Mouse (Mus musculus) lung, adult 18-20 months (tissue): ENCODE measurements around the gene Tmem135.
A peak's percentile ranks its signal among the peaks of the same experiment; 100 is the strongest.

Experiments used
- DNase-seq, 2 experiments: peaks; one replicate each; pipeline ENCODE4 v3.0.0; 2022; ENCODE audit warnings: mixed read lengths in 2 of 2

Gene Tmem135

GRCm38 (mm10) chr7:89242565-89242964 lies 161.5 kb downstream of the Tmem135 start:
- no peak for DNase-seq

GRCm38 (mm10) chr7:89242143-89242542 lies 161.9 kb downstream of the Tmem135 start:
- no peak for DNase-seq

- DNase-seq = no peak
Observed at GRCm38 (mm10) chr7:89239592-89239991, 164.4 kb downstream of the Tmem135 start.

- no peak for DNase-seq
Observed at GRCm38 (mm10) chr7:89236592-89236991, 167.4 kb downstream of the Tmem135 start.

GRCm38 (mm10) chr7:89235974-89236507 lies 168.0 kb downstream of the Tmem135 start:
- DNase-seq = no peak

GRCm38 (mm10) chr7:89232499-89233145 lies 171.4 kb downstream of the Tmem135 start:
- DNase-seq = no peak

- no peak for DNase-seq
Observed at GRCm38 (mm10) chr7:89231200-89231790, 172.7 kb downstream of the Tmem135 start.

- DNase-seq = no peak
Observed at GRCm38 (mm10) chr7:89222609-89223008, 181.4 kb downstream of the Tmem135 start.

GRCm38 (mm10) chr7:89216628-89217027 lies 187.4 kb downstream of the Tmem135 start:
- DNase-seq = no peak

- DNase-seq = no peak
Observed at GRCm38 (mm10) chr7:89216118-89216517, 187.9 kb downstream of the Tmem135 start.

- no peak for DNase-seq
Observed at GRCm38 (mm10) chr7:89215714-89216113, 188.3 kb downstream of the Tmem135 start.

GRCm38 (mm10) chr7:89210506-89210905 lies 193.5 kb downstream of the Tmem135 start:
- no peak for DNase-seq

GRCm38 (mm10) chr7:89206165-89206564 lies 197.9 kb downstream of the Tmem135 start:
- DNase-seq = no peak

- no peak for DNase-seq
Observed at GRCm38 (mm10) chr7:89205402-89205801, 198.6 kb downstream of the Tmem135 start.

GRCm38 (mm10) chr7:89203144-89203543 lies 200.9 kb downstream of the Tmem135 start:
- DNase-seq = no peak

- no peak for DNase-seq
Observed at GRCm38 (mm10) chr7:89201954-89202353, 202.1 kb downstream of the Tmem135 start.

- no peak for DNase-seq
Observed at GRCm38 (mm10) chr7:89198499-89198898, 205.5 kb downstream of the Tmem135 start.

GRCm38 (mm10) chr7:89193459-89193858 lies 210.6 kb downstream of the Tmem135 start:
- no peak for DNase-seq

GRCm38 (mm10) chr7:89183928-89184327 lies 220.1 kb downstream of the Tmem135 start:
- no peak for DNase-seq

- DNase-seq = no peak
Observed at GRCm38 (mm10) chr7:89182943-89183342, 221.1 kb downstream of the Tmem135 start.

GRCm38 (mm10) chr7:89181285-89181684 lies 222.7 kb downstream of the Tmem135 start:
- DNase-seq = peak in 1 of 2 experiments; percentile 23

GRCm38 (mm10) chr7:89178601-89179000 lies 225.4 kb downstream of the Tmem135 start:
- DNase-seq = no peak

GRCm38 (mm10) chr7:89177926-89178325 lies 226.1 kb downstream of the Tmem135 start:
- DNase-seq = no peak

GRCm38 (mm10) chr7:89174430-89174829 lies 229.6 kb downstream of the Tmem135 start:
- DNase-seq = no peak
